Mouse (Mus musculus): ENCODE results near the gene E130114P18Rik. TPM values are rescaled to one million over a fixed set of nuclear protein-coding genes. Genes with fewer than 3 reads are reported as not detected.

The E130114P18Rik gene
- polyA plus RNA-seq, 1 experiment from 2014 or later = 3.0 TPM

DNA sequence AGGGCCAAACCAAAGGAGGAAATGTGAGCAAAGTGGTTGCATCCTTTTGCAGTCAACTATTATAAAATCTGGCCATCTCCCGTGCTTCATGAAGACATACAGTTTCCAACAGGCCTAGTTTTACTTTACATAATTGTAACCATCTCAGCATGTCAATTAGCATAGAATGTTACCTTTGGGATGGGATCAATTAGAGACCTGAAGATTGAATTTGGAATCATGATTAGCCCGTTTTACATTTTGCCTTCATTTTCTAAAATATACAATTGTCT is 129.5 kb downstream of the E130114P18Rik start:
- H3K27ac ChIP-seq = no peak overlapping the region
- no peak overlapping the region for H3K9ac ChIP-seq
- peaks cover 19% of the 10 kb centered on the region for H3K4me1 ChIP-seq
- no peaks in the 10 kb centered on the region for H3K9me3 ChIP-seq
- no peaks in the 10 kb centered on the region; the same call in 1 of the 2 replicates for H3K27me3 ChIP-seq
- H3K4me3 ChIP-seq = no peak overlapping the region
- ATAC-seq (ENCODE audit: insufficient number of reproducible peaks, low FRiP score, low TSS enrichment, low read depth) = no peak
- H3K4me2 ChIP-seq = no peak overlapping the region
- WGBS = 34% methylated on average over 2 of the region's 2 CpGs
- no peaks in the 10 kb centered on the region for H3K36me3 ChIP-seq

GRCm38 (mm10) chr4:97647700-97648435 is 130.0 kb downstream of the E130114P18Rik start:
- Histone ChIP-seq H3K4me2 (no peak overlapping the region), H3K9ac (no peak overlapping the region), H3K4me1 (peaks cover 19% of the 10 kb centered on the region), H3K27ac (no peak overlapping the region), H3K36me3 (no peaks in the 10 kb centered on the region), H3K9me3 (no peaks in the 10 kb centered on the region), H3K27me3 (no peaks in the 10 kb centered on the region; the same call in 1 of the 2 replicates), H3K4me3 (no peak overlapping the region)
- ATAC-seq (ENCODE audit: insufficient number of reproducible peaks, low FRiP score, low TSS enrichment, low read depth) = no peak
- WGBS = 20% methylated on average over 15 of the region's 15 CpGs

- Histone ChIP-seq H3K4me2 (no peak overlapping the region), H3K27ac (no peak overlapping the region), H3K27me3 (no peaks in the 10 kb centered on the region; the same call in 1 of the 2 replicates), H3K9me3 (no peaks in the 10 kb centered on the region), H3K4me3 (no peak overlapping the region), H3K9ac (no peak overlapping the region), H3K4me1 (peaks cover 19% of the 10 kb centered on the region), H3K36me3 (no peaks in the 10 kb centered on the region)
- ATAC-seq (ENCODE audit: insufficient number of reproducible peaks, low FRiP score, low TSS enrichment, low read depth) = no peak
- WGBS = 92% methylated on average over 4 of the region's 4 CpGs
These were observed 130.6 kb downstream of the E130114P18Rik start for GRCm38 (mm10) chr4:97647236-97647635.

- 86% methylated on average over 3 of the region's 3 CpGs for WGBS
- H3K4me1 ChIP-seq = peaks cover 11% of the 10 kb centered on the region
These were observed 137.5 kb downstream of the E130114P18Rik start for GRCm38 (mm10) chr4:97640385-97640784.

GRCm38 (mm10) chr4:97636569-97636968 is 141.3 kb downstream of the E130114P18Rik start:
- no peaks in the 10 kb centered on the region for H3K36me3 ChIP-seq
- peaks cover 14% of the 10 kb centered on the region for H3K4me1 ChIP-seq
- no peak overlapping the region for H3K27ac ChIP-seq
- H3K9ac ChIP-seq = no peak overlapping the region
- H3K9me3 ChIP-seq = no peaks in the 10 kb centered on the region
- H3K27me3 ChIP-seq = no peaks in the 10 kb centered on the region
- no peak overlapping the region for H3K4me2 ChIP-seq
- ATAC-seq (ENCODE audit: insufficient number of reproducible peaks, low FRiP score, low TSS enrichment, low read depth) = no peak
- H3K4me3 ChIP-seq = no peak overlapping the region
- WGBS = 79% methylated on average over 1 of the region's 1 CpGs

More at GRCm38 (mm10) chr4:97640385-97640784, 137.5 kb downstream of the E130114P18Rik start:
- Histone ChIP-seq H3K27ac (no peak overlapping the region), H3K9me3 (no peaks in the 10 kb centered on the region), H3K4me3 (no peak overlapping the region), H3K36me3 (no peaks in the 10 kb centered on the region), H3K9ac (no peak overlapping the region), H3K4me2 (no peak overlapping the region), H3K27me3 (no peaks in the 10 kb centered on the region)
- no peak for ATAC-seq (ENCODE audit: insufficient number of reproducible peaks, low FRiP score, low TSS enrichment, low read depth)

- Histone ChIP-seq H3K4me2 (no peak overlapping the region), H3K36me3 (no peaks in the 10 kb centered on the region), H3K27me3 (no peaks in the 10 kb centered on the region), H3K4me3 (no peak overlapping the region), H3K9me3 (no peaks in the 10 kb centered on the region), H3K27ac (no peak overlapping the region), H3K4me1 (peaks cover 14% of the 10 kb centered on the region), H3K9ac (no peak overlapping the region)
- ATAC-seq (ENCODE audit: insufficient number of reproducible peaks, low FRiP score, low TSS enrichment, low read depth) = no peak
- WGBS = 48% methylated on average over 1 of the region's 1 CpGs
These were observed 142.1 kb downstream of the E130114P18Rik start for GRCm38 (mm10) chr4:97635757-97636292.

GRCm38 (mm10) chr4:97635296-97635755 is 142.6 kb downstream of the E130114P18Rik start:
- Histone ChIP-seq H3K9ac (no peak overlapping the region), H3K4me1 (peaks cover 14% of the 10 kb centered on the region), H3K27ac (no peak overlapping the region), H3K9me3 (no peaks in the 10 kb centered on the region), H3K27me3 (no peaks in the 10 kb centered on the region), H3K36me3 (no peaks in the 10 kb centered on the region), H3K4me2 (no peak overlapping the region), H3K4me3 (no peak overlapping the region)
- 18% methylated on average over 6 of the region's 6 CpGs for WGBS
- ATAC-seq (ENCODE audit: insufficient number of reproducible peaks, low FRiP score, low TSS enrichment, low read depth) = no peak

GRCm38 (mm10) chr4:97628881-97629605 is 148.8 kb downstream of the E130114P18Rik start:
- H3K4me3 ChIP-seq = no peak overlapping the region
- no peak for ATAC-seq (ENCODE audit: insufficient number of reproducible peaks, low FRiP score, low TSS enrichment, low read depth)
- no peaks in the 10 kb centered on the region for H3K9me3 ChIP-seq
- H3K27ac ChIP-seq = no peak overlapping the region
- 25% methylated on average over 14 of the region's 14 CpGs for WGBS
- peaks cover 19% of the 10 kb centered on the region for H3K4me1 ChIP-seq
- no peaks in the 10 kb centered on the region; the same call in 1 of the 2 replicates for H3K27me3 ChIP-seq
- H3K4me2 ChIP-seq = no peak overlapping the region
- H3K36me3 ChIP-seq = no peaks in the 10 kb centered on the region
- H3K9ac ChIP-seq = no peak overlapping the region

- Histone ChIP-seq H3K27ac (no peak overlapping the region), H3K36me3 (no peaks in the 10 kb centered on the region), H3K4me2 (no peak overlapping the region), H3K4me1 (peaks cover 19% of the 10 kb centered on the region), H3K9ac (no peak overlapping the region), H3K9me3 (no peaks in the 10 kb centered on the region), H3K27me3 (no peaks in the 10 kb centered on the region; the same call in 1 of the 2 replicates), H3K4me3 (no peak overlapping the region)
- ATAC-seq (ENCODE audit: insufficient number of reproducible peaks, low FRiP score, low TSS enrichment, low read depth) = no peak
- 30% methylated on average over 16 of the region's 16 CpGs for WGBS
These were observed 151.7 kb downstream of the E130114P18Rik start for GRCm38 (mm10) chr4:97626002-97626720.

DNA sequence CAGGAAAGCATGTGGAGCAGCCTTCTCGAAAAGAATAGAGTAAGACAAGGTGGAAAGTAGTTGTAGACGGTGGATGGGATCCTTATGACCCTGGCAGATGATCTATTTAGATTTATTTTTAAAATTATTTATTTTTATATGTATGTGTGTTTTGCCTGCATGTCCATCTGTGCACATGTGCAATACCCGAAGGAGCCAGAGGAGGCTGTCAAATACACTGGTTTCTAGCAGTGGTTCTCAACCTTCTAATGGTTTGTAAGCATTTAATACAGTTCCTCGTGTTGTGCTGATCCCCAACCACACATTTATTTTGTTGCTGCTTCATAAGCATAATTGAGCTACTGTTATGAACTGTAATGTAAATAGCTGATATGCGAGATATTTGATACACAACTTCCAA is 154.7 kb downstream of the E130114P18Rik start:
- peaks cover 16% of the 10 kb centered on the region for H3K4me1 ChIP-seq
- WGBS = 84% methylated on average over 5 of the region's 5 CpGs
- no peaks in the 10 kb centered on the region for H3K36me3 ChIP-seq
- ATAC-seq (ENCODE audit: insufficient number of reproducible peaks, low FRiP score, low TSS enrichment, low read depth) = no peak
- H3K9ac ChIP-seq = no peak overlapping the region
- H3K27me3 ChIP-seq = no peaks in the 10 kb centered on the region; the same call in 1 of the 2 replicates
- H3K4me3 ChIP-seq = no peak overlapping the region
- no peak overlapping the region for H3K27ac ChIP-seq
- H3K9me3 ChIP-seq = no peaks in the 10 kb centered on the region
- no peak overlapping the region for H3K4me2 ChIP-seq

DNA sequence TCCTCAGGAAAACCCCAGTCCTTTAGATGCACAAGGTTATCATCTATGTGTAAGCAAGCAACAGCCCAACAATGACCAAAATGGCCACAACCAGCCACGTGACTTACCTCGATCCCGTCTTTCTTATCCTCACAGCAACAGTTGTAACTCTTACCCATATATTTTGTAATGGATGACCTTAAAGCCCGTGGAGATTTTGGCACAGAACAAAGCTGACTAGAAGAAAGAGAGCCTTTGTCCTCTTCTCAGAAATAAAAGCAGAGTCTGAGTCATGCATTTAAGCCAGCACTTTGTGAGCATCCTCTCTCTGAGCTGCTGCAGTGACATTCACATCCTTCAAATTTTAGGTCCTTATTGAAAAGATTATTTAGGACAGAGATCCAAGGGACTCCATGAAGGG is 156.1 kb downstream of the E130114P18Rik start:
- no peak for ATAC-seq (ENCODE audit: insufficient number of reproducible peaks, low FRiP score, low TSS enrichment, low read depth)

More for the DNA sequence above, 156.1 kb downstream of the E130114P18Rik start:
- Histone ChIP-seq H3K4me1 (peaks cover 18% of the 10 kb centered on the region), H3K27ac (no peak overlapping the region), H3K4me2 (no peak overlapping the region), H3K9me3 (no peaks in the 10 kb centered on the region), H3K9ac (no peak overlapping the region), H3K27me3 (no peaks in the 10 kb centered on the region; the same call in 1 of the 2 replicates), H3K36me3 (no peaks in the 10 kb centered on the region), H3K4me3 (no peak overlapping the region)
- WGBS = 83% methylated on average over 4 of the region's 4 CpGs
